Mouse (Mus musculus): Measurements from ENCODE around the gene Epp13. TPM values are rescaled to one million over a fixed set of nuclear protein-coding genes. Genes with fewer than 3 reads are reported as not detected.
"Not testable (repeated sequence)": the region's sequence is repeated elsewhere in the genome, so short reads cannot be mapped to it uniquely, and the experiment has no call there.

Gene Epp13
- polyA plus RNA-seq, 1 experiment from 2014 or later, result not detected

GRCm38 (mm10) chr7:6300796-6301195 is 48.3 kb downstream of the Epp13 start:
- not testable (repeated sequence) for ATAC-seq (replicated peaks; ENCODE audit: extremely low read depth, insufficient read depth, low FRiP score); H3K27me3 ChIP-seq (ENCODE audit: control insufficient read depth, insufficient read depth, low read length); H3K4me2 ChIP-seq (ENCODE audit: low read depth, low read length); H3K4me1 ChIP-seq (ENCODE audit: control insufficient read depth, insufficient read depth, low read length); H3K4me3 ChIP-seq (ENCODE audit: low read length); H3K27ac ChIP-seq (ENCODE audit: low read length); H3K9ac ChIP-seq (ENCODE audit: low read length)
- Histone ChIP-seq H3K36me3 (ENCODE audit: control insufficient read depth, insufficient read depth) (peaks cover 17% of the 10 kb centered on the region), H3K9me3 (replicated peaks; ENCODE audit: control insufficient read depth, low read length) (peaks cover 10% of the 10 kb centered on the region)
- 68% methylated on average over 11 of the region's 11 CpGs for WGBS

- Histone ChIP-seq H3K27ac (ENCODE audit: low read length) (peak overlapping the region; percentile 71; the same call in 1 of the 2 replicates), H3K9me3 (replicated peaks; ENCODE audit: control insufficient read depth, low read length) (no peaks in the 10 kb centered on the region), H3K4me3 (ENCODE audit: low read length) (peak overlapping the region; percentile 68), H3K4me1 (ENCODE audit: control insufficient read depth, insufficient read depth, low read length) (peaks cover 6% of the 10 kb centered on the region), H3K27me3 (ENCODE audit: control insufficient read depth, insufficient read depth, low read length) (no peaks in the 10 kb centered on the region), H3K4me2 (ENCODE audit: low read depth, low read length) (peak overlapping the region; percentile 64), H3K9ac (ENCODE audit: low read length) (peak overlapping the region; percentile 81), H3K36me3 (ENCODE audit: control insufficient read depth, insufficient read depth) (no peaks in the 10 kb centered on the region)
- peak; percentile 71 for ATAC-seq (replicated peaks; ENCODE audit: extremely low read depth, insufficient read depth, low FRiP score)
- WGBS, result 14% methylated on average over 23 of the region's 23 CpGs
Measured at GRCm38 (mm10) chr7:6330458-6331232, 78.1 kb downstream of the Epp13 start.

GRCm38 (mm10) chr7:6331233-6331956 is 78.9 kb downstream of the Epp13 start, which contains the start of gene Zfp583:
TSS of gene Zfp583 (minus strand) at chr7:6331285.
- ATAC-seq (replicated peaks; ENCODE audit: extremely low read depth, insufficient read depth, low FRiP score), result peak; percentile 92
- H3K27me3 ChIP-seq (ENCODE audit: control insufficient read depth, insufficient read depth, low read length), result no peaks in the 10 kb centered on the region
- WGBS, result 5% methylated on average over 31 of the region's 31 CpGs

More at GRCm38 (mm10) chr7:6331233-6331956, 78.9 kb downstream of the Epp13 start, which contains the start of gene Zfp583:
- Histone ChIP-seq H3K9ac (ENCODE audit: low read length) (peak within 1 kb of the TSS; percentile 81), H3K4me2 (ENCODE audit: low read depth, low read length) (peak within 1 kb of the TSS; percentile 64), H3K4me3 (ENCODE audit: low read length) (peak within 1 kb of the TSS; percentile 68), H3K9me3 (replicated peaks; ENCODE audit: control insufficient read depth, low read length) (no peaks in the 10 kb centered on the region), H3K27ac (ENCODE audit: low read length) (peak within 1 kb of the TSS; percentile 71), H3K4me1 (ENCODE audit: control insufficient read depth, insufficient read depth, low read length) (peaks cover 6% of the 10 kb centered on the region), H3K36me3 (ENCODE audit: control insufficient read depth, insufficient read depth) (no peaks in the 10 kb centered on the region)

Other genes starting within 250 kb of the Epp13 start
- not detected in 2 replicates for gene Vmn1r65, start 241.7 kb upstream of the Epp13 start, polyA plus RNA-seq (2015; fragmentation: Nextera tagmentation; extraction: Ambion mirVana)
- gene Nlrp4c, start 207.5 kb upstream of the Epp13 start, polyA plus RNA-seq (2015; fragmentation: Nextera tagmentation; extraction: Ambion mirVana), result not detected in 2 replicates
- 22.2 and 22.5 TPM in 2 replicates for gene Zfp787, start 96.7 kb upstream of the Epp13 start, polyA plus RNA-seq (2015; fragmentation: Nextera tagmentation; extraction: Ambion mirVana)
- 34.4 and 35.4 TPM in 2 replicates for gene Zfp444, start 80.5 kb upstream of the Epp13 start, polyA plus RNA-seq (2015; fragmentation: Nextera tagmentation; extraction: Ambion mirVana)
- gene Galp, start 55.6 kb upstream of the Epp13 start, polyA plus RNA-seq (2015; fragmentation: Nextera tagmentation; extraction: Ambion mirVana), result not detected in 2 replicates
- gene Zscan5b, start 30.4 kb upstream of the Epp13 start, polyA plus RNA-seq (2015; fragmentation: Nextera tagmentation; extraction: Ambion mirVana), result not detected in 2 replicates
- gene Zfp667, start 33.9 kb downstream of the Epp13 start, polyA plus RNA-seq (2015; fragmentation: Nextera tagmentation; extraction: Ambion mirVana), result 4.9 and 5.1 TPM in 2 replicates
- 3.2 and 4.5 TPM in 2 replicates for gene Zfp583, start 78.6 kb downstream of the Epp13 start, polyA plus RNA-seq (2015; fragmentation: Nextera tagmentation; extraction: Ambion mirVana)
- gene Gm3854, start 91.0 kb downstream of the Epp13 start, polyA plus RNA-seq (2015; fragmentation: Nextera tagmentation; extraction: Ambion mirVana), result 1.0 and 1.5 TPM in 2 replicates
- 1.0 and 1.8 TPM in 2 replicates for gene Zfp78, start 110.6 kb downstream of the Epp13 start, polyA plus RNA-seq (2015; fragmentation: Nextera tagmentation; extraction: Ambion mirVana)
- gene Zfp28, start 130.6 kb downstream of the Epp13 start, polyA plus RNA-seq (2015; fragmentation: Nextera tagmentation; extraction: Ambion mirVana), result 7.6 and 9.5 TPM in 2 replicates
- gene Smim17, start 146.0 kb downstream of the Epp13 start, polyA plus RNA-seq (2015; fragmentation: Nextera tagmentation; extraction: Ambion mirVana), result 0.20 TPM in 1 of 2 replicates, not detected in the other
- not detected in 2 replicates for gene Gm20715, start 157.6 kb downstream of the Epp13 start, polyA plus RNA-seq (2015; fragmentation: Nextera tagmentation; extraction: Ambion mirVana)
- not detected in 2 replicates for gene Olfr1344, start 186.0 kb downstream of the Epp13 start, polyA plus RNA-seq (2015; fragmentation: Nextera tagmentation; extraction: Ambion mirVana)
- gene Olfr1336, start 203.5 kb downstream of the Epp13 start, polyA plus RNA-seq (2015; fragmentation: Nextera tagmentation; extraction: Ambion mirVana), result 0.02 TPM in 1 of 2 replicates, not detected in the other
- gene Olfr1346, start 214.4 kb downstream of the Epp13 start, polyA plus RNA-seq (2015; fragmentation: Nextera tagmentation; extraction: Ambion mirVana), result not detected in 2 replicates
- not detected in 2 replicates for gene Olfr5, start 234.2 kb downstream of the Epp13 start, polyA plus RNA-seq (2015; fragmentation: Nextera tagmentation; extraction: Ambion mirVana)
- gene Olfr1347, start 247.0 kb downstream of the Epp13 start, polyA plus RNA-seq (2015; fragmentation: Nextera tagmentation; extraction: Ambion mirVana), result not detected in 2 replicates

All from heart, embryonic 16.5 days (tissue).